Mouse (Mus musculus) thymus, postnatal 14 days (tissue): ENCODE data around the gene Pglyrp1.

Experiments used
- DNase-seq: peaks from one replicate; pipeline ENCODE4 v3.0.0; 2021

Gene Pglyrp1

DNA sequence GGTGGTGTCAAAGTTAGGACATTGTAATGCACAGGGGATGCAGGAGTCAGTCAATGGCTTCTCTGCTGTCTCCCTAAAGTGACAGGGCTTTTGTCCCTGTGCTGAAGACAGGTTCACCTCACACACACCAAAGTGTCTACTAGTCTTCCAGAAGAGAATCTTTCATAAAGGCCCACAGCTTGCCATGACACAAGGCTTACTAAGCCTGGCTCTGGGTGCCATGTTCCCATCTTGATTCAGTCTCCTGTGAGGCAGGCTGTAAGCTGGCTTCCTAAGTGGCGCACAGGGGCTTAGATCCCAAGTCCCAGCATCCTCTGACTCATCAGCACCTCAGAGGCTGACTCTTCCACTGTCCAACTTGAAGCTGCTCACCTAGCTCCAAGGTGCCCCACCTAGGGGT, 15.8 kb downstream of the Pglyrp1 start:
- no peak for DNase-seq

DNA sequence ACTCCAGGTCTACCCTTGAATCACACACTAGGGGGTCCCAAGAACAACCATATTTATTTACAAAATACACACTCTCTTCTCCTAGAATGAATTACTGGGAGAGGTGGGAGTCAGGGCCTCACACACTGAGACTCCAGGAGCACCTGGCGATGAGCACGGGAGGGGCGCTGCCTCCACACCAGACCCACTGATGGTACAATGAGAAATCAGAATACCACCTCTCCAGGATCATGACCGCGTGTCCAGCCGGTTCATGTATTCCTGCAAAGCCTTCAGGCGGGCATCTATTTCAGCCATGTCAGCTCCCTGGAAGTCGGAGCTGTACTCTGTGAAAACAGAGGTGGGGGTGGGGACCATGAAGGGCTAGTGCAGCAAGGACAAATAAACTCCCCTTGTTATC, 19.7 kb downstream of the Pglyrp1 start:
- DNase-seq = no peak

DNA sequence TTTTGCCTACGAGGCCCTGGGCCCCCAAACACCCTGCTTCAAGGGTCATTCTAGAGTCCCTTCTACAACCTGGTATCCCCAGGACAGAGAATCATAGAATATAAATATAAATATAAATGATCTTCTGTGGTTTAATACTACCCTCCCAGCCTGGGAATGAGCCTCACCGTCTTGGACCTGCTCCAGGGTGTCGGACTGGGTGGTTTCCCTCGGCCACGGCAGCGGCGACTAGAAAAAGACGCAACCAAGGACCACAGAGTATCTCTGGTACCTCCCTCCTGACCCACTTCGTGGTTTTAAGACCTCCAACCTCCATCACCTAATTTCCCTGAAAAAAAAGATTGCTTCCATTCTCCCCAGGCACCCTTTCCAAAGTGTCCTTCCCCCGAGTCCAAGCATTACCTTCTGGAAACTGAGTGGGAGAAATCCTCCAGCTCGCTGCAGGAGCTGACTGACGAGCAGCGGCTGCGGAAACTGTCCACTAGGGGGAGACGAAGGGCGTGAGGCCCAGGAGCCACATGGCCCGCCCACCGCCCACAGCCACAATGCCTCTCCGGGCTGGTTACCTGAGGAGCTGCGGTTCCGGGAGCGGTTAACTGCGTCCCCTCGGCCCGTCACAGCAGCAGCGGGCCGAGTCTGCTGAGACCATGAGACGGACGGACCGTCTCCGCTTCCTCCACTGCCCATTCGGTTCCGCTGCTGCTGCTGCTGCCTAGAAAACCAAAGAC, 20.9 kb downstream of the Pglyrp1 start:
- peak; percentile 88 for DNase-seq

DNA sequence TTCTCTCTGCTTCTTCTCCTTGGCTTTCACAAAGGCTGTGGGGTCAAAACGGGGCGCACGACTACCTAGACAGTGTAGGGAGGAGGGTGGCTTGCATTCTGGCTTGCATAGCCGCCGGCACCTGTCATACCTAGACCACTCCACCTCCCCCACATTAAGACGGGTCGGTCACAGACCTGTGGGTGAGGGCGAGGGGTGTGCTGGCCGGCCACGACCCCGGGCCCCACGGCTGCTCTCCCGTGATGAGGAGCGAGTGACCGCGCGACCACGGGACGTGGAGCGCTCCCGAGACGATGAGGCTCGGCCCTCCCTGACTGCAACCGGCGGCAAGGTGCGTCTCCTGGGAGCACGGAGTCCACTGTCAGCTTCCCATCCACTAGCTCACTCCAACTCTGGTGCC, 21.9 kb downstream of the Pglyrp1 start:
- DNase-seq = peak; percentile 17

DNA sequence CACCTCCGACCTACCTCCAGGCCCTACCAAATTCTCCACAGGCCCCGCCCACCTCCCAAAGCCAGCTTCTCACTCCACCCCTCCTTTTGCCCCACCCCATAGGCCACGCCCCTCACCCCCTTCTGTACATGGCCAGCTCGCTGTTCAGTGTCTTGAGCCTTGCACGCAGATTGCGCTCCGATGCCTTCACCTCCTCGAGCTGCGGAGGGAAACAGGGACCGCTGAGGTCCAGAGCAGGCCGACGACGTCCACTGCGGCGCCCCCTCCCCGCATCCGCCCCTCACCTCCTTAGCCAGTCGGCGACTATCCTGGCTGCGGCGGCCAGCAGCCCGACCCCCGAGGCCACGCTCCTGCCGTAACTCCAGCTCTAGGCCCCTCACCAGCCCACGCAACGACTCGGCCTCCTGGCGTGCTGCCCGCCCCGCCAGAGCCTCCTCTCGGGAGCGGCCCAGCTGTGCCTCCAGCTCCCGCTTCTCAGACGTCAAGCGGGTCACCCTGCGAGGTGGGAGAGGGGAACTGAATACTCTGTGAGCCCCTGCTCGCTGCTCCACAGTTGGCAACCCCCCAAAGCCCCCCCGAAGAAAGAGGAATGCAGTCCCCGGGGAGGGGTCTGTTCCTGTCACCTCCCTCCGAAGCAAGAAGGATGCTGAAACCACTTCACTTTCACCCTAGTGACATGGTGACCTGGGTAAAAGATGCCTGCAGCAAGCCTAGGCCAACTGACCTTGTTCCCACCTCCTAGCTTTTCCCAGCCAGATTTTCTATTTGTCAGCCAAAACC, 22.7 kb downstream of the Pglyrp1 start:
- peak; percentile 64 for DNase-seq

DNA sequence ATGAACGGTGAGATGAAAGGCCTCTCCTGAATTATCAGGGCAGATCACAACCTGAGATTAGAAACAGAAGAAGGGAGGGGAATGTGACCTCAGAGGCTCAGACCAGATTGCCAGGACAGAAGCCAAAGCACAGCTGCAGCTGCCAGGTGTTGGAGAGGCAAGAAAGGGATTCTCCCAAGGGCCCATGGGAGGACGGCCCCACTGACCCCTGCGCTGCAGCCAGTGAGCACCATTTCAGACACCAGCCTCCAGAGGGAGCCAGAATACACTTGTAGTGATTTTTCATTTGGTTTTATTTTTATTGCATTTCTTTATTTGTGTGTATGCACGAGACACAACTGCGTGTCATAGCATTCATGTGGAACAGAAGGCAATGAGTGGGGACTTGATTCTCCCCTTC, 25.4 kb downstream of the Pglyrp1 start:
- no peak for DNase-seq

DNA sequence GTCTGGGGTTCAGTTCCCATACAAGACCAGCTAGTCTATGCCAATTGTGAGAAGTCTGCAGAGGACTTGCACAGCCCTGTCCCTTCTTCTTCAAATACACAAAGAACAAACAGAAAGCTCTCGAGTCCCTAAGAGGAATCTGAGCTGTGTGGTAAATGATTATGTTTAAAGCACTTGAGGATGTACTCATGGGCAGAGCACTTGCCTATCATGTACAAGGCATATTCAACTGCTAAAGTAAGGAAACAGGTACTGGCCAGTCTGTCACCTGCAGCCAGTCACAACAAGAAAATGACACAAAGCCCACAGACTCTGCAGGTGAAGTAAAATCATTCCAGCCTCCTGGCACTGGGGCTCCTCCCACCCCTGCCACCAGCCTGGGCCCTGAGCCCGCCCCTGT, 29.4 kb downstream of the Pglyrp1 start:
- DNase-seq = no peak

DNA sequence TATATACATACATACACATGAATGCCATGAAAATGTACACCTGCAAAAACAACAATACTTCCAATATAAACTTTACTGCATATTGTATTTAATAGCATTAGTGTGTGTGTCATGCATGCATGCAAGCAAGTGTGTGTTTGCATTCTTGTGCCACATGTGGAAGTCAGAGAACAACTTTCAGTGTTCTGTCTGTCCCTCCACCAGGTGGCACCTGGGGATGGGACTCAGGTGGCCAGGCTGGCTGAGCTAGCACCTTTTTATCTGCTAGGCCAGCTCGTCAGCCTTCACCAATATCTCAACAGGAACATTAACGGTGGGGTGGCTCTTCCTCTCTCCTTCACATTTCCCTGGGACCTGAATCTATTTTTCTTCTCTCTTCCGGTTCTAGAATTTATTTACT, 31.4 kb downstream of the Pglyrp1 start:
- DNase-seq = no peak

DNA sequence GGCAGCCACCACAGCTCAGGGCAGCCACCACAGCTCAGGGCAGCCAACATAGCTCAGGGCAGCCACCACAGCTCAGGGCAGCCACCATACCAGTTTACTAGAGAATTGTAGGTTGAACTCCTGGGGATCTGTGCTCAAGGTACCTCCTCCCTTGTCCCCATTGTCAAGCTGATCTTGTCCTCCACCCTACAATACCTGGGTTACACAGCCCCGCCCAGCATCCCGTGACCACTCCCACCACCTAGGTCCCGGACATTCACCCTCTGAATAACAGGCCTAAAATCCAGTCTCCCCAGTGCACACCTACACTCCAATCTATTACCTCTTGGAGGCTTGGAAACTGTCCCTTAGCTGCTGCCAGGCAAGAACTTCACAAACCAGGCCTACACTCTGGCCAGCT, 33.8 kb downstream of the Pglyrp1 start:
- DNase-seq = no peak

DNA sequence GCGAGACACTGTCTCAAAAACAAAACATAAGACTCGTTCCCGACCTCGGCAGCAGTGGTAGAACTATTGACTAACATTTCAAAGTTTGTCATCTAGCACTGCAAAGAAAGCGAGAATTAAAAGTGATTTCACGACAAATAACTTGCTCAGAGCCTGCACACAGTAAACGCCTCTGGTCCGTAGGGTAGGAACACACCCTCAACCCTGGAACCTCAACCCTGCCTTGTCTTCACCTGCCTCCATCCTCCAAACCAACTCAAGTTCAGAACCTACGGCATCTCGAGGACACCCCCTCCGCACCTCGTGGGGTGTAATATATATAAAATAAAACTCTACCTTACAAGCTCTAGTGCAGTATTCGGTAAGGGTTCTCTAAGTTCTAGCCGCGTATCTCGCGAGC, 38.7 kb downstream of the Pglyrp1 start:
- no peak for DNase-seq

DNA sequence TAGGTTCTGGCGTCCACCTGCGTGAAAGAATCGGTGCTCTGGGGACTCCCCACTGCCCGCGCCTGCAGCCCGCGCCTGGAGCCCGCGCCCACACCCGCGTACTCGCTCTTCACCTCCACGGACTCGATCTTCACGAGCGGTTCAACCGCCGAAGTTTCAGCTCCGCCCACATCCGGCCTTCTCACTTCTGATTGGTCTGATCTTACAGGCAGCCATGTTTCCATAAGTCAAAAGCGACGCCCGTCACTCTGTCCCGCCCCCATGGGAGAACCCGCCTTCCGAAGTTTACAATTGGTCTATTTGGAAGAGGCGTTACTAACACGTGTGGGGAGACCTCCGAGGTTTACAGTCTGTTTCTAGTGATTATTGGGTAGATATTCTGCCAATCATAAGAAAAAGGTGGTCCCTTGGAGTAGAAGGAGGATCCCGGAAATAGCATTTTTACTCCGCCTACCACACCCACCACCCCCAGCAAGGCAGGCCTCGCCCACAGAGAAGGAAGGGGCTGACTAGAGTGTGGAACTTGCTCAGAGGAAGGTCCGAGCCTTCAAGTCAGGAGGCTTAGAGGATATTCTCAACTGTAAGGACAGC, 39.2 kb downstream of the Pglyrp1 start, which contains the start of gene Ccdc61:
Gene Ccdc61 (minus strand): TSS at position 175 of the 591 bp plus-strand sequence.
- DNase-seq = peak; percentile 97

DNA sequence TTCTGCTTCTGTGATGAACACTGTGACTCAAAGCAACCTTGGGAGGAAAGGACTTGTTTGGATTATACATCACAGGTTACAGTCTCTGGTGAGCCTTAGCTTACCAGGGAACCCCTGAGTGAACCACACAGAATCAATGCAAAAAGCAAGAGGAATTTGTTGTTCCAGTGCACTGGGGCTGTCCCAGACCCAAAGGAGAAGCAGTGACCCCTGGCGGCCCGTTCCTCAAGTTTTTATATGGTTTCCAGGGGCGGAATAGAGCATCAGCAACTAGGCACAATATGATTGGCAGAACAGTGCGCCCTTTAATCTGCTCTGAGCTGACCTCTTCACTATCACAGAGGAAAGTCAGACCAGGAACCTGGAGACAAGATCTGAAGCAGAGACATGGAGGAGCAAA, 45.1 kb downstream of the Pglyrp1 start:
- peak; percentile 19 for DNase-seq

DNA sequence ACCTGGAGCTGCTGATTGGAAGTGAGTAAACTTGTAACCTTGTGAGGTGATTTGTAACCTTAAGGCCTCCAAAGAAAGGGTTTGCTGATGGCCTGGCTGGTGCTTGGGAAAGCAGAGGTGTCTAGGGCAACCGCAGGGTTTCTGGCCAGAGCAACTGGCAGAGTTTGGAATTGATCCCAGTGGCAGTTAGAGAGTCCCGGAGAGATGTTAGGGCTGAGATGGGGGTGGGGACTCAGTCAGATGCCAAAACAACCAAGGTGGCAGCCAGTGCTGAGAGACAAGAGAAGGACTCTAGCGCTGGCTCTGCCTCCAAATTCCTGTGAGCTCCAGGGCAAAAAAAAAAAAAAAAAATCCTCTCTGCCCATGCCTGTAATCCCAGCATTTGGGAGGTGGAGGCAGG, 46.8 kb downstream of the Pglyrp1 start:
- no peak for DNase-seq

DNA sequence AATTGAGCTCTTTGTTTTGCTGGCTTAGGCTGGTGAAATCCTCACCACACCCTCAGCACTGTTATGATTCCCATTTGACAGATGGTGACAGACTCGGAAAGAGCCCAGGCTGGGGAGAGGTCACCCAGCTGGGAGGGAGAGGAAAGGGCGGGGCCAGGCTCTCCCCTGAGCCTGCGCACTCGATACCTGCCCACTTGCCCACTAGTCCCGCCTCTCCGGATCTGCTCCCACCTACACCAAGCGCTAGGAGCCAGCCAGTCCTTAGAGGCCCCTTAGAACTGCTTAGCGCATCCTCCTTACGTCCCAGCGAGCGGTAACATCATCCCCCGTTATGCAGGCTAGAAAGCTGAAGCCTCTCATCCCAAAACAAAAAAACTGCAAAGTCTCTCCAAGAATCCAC, 49.9 kb downstream of the Pglyrp1 start:
- peak; percentile 51 for DNase-seq

DNA sequence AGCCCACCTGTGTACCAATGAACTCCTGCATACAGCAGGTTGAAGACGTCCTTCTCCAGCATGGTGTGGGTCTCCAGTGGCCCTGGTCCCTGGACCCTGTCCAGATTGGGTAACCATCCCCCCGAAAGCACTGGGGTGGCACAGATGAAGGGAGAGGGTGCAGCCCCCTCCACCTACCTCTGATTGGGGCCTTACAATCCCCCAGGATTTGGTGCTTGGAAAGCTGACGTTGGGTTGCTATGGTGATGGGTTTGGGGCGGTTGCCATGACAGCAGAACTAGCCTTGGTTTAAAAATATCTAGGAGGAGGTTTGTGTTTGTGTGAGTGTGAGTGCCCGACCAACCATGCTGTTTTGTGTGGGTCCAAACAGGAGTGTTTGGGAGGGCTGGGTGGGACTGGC, 51.7 kb downstream of the Pglyrp1 start:
- DNase-seq = no peak

DNA sequence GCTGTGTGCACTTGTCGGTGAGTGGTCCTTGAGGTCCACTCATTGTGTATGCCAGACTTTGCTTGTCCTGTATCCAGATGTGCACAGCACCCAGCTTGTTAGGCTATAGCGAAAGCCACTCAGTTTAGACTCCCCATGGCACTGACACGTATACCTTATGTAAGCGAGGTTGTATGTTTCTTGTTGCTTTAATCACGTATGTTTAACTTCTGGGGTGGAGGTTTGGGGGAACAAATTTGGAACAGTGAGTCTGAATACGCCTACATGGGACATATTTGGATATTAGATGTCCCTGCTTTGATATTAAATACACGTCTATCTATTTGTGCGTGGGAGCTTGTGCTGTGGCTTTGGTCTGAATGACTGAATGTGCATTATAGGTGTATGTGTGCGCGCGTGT, 52.1 kb downstream of the Pglyrp1 start:
- DNase-seq = no peak

DNA sequence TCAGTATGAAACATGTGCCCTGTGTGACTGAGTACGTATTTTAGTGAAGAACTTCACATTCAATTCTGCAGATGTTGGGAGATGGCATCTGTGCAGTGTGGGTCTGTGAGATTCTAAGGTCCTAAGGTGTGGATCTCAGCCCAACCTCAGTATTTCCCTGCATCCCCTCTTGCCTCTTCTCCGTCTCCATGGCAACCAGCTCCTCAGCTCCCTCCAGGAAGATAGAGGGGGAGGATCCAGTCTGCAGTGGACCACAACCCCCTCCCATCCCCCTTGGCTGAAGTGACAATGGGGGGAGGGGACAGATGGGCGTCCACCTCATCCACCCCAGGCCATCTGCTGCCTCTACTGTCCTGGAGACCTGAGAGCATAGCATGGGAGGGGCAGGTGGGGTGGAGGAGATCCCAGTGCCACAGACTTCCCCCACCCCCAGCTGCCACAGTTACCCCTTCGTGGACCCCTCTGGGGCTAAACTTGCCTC, 52.6 kb downstream of the Pglyrp1 start:
- no peak for DNase-seq

DNA sequence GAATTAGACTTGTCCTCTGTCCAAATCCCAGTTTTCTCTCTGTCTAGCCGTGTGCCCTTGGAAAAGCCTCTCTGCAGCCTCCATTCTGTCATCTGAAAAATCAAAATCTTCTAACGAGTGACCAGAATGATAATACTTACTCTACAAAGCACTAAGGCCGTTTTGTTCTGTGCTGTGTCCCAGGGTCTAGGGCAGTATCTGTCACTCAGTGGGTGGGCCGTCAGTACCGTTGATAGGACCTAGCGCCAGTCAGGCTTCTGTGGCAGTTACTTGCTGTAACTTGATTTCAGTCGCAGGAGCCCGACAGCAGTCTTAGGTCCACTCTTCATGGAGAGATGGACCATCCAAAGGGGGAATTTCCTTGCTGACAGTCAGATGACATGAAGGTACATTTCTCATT, 53.2 kb downstream of the Pglyrp1 start:
- no peak for DNase-seq

DNA sequence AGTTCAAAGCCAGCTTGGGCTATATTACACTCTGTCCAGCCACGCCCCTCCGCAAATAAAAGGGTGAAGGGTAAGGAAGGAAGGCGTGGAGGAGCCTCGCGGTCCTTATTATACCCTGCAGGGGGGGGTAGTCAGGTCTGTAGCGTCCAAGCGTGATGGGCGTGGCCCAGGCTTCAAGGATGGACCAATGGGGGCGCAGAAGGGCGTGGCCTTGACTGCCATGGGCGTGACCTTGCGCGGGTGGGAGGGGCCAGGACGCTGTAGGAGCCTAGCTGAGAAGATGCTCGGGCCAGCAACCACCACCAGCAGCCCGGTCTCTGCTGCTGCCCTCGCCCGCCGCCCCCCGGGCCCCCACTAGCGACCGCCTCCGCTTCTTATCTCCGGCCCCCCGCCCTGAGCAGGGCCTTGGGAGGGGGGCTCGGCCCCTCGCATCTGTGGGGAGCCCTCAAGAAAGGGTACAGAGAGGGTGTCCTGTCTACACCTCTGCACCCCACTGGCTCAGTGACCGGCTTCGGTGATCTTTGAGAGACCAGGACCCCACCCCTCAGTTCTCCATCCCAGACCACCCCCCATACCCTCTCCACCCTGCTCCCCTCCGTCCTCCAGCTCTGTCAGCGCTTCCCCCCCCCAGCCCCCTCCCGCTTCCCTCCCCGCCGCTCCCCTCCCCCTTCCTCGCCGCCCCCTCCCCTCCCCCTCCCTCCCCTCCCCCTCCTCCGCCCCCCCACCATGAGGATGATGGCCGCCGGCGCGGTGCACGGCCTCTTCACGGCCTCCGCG, 54.2 kb downstream of the Pglyrp1 start, which contains the start of gene Nova2:
Gene Nova2 (plus strand): TSS at position 727 of the 777 bp plus-strand sequence.
- peak; percentile 57 for DNase-seq

DNA sequence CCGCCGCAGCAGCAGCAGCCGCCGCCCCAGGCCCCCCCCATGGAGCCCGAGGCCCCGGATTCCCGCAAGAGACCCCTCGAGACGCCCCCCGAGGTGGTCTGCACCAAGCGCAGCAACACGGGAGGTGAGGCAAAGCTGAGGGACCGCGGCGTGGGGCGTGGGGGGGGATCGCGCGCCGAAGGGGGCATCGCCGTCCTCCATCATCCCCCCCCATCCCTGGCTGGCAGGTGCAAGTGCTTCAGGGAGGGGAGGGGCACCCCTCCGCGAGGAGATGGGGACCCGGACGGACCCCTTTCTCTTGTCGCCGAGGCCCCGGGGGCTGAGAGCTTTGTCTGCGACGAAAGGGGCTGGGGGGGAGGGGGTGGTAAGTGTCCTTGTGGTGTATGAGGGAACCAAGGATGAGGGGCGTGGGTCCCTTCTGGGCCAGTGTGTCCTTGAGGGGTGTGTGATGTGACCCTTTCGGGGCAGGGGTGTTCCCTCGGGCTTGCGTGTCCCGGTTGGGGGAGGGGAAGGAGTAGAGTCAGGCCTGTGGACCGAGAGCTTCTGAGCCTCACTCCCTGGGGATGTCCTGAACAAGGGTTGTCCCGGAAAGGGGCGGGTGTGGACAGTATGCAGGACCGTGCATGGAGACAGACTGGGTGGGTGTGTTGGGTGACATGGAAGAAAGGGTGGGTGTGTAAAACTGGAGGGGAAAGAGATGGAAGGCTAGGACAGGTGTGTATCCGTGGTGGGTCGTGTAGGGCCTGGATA, 55.1 kb downstream of the Pglyrp1 start:
- DNase-seq = peak; percentile 13

DNA sequence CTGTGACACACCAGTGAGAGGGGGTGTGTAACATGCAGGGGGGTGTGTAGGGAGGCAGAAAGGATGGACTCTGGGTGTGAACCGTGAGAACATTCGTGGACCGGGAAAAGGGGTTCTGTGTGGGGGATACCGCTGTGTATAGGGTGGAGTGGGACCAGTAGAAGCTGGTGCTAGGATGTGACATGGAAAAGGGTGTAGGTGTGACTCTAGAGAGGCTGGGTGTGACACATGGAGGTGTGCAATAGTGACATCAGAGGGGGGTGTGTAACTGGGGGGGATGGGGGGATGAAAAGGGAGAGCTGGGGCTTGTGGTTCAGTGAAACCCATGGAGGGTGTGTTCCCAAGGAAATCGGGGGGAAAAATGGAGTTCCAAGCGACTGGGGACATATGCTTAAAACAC, 55.8 kb downstream of the Pglyrp1 start:
- no peak for DNase-seq

DNA sequence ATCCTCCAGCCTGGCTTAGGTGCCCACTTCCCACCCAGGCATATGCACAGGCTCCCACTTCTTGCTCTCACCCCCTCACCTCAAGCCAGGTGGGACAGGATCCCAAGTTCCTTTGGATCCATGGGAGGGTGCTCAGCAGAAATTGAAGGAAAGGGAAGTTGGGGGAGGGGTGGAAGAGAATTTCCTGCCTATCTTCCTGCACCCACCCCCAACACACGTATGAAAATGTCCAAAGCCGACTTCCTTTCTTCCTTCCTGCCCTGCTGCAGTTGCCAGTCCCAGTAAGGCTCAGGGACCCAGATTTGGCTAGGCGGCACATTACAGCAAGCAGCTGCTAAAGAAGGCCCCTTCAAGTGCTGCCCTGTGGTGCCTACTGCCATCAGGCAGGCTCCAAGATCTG, 56.6 kb downstream of the Pglyrp1 start:
- no peak for DNase-seq
